Comparison of ENCODE assay signal across 8 mouse cellular contexts in genomic region chr7:111588291-111588781, GRCm38 (mm10).
A peak's percentile ranks its signal among the peaks of the same experiment; 100 is the strongest.
DNase-seq lines count a peak whose midpoint lies in the region.

No protein-coding gene starts in this region.

- peak; percentile 14 for DNase-seq in gastrocnemius, postnatal 14 days
- no peak for DNase-seq in gastrocnemius, postnatal 4 days (ENCODE audit: low spot score in 2 of 2)
- DNase-seq in retina, embryonic 14.5 days (ENCODE audit: low spot score): peak; percentile 8
- no peak for DNase-seq in retina, postnatal 1 day
- DNase-seq in heart, postnatal 14 days: peak; percentile 58 to 61
- no peak for DNase-seq in yolk sac, embryonic 10.5 days (ENCODE audit: low spot score)
- no peak for DNase-seq in layer of hippocampus, adult 9-10 months (ENCODE audit: low spot score)
- no peak for DNase-seq in urinary bladder, adult 2 months (ENCODE audit: low spot score)

- intact Hi-C loops in gastrocnemius, postnatal 14 days (cut with DNase I; ENCODE audit: low total_unique reads): no loop called here
- intact Hi-C loops in heart, postnatal 14 days (cut with DNase I): loop anchor here (1.0 kb wide), 1 partner anchor 192 kb away; no protein-coding TSS in a partner anchor

Comparison
In these comparisons a context has a peak if more than half of its experiments do, and no peak if none do; other contexts are left out.
1. DNase-seq: peak in gastrocnemius, postnatal 14 days (single experiment), retina, embryonic 14.5 days (single experiment) and heart, postnatal 14 days (2 of 2); none in gastrocnemius, postnatal 4 days (0 of 2), retina, postnatal 1 day (single experiment), yolk sac, embryonic 10.5 days (single experiment), layer of hippocampus, adult 9-10 months (single experiment) and urinary bladder, adult 2 months (single experiment).